Mouse (Mus musculus) small intestine, adult 2 months (tissue): ENCODE data around the gene Kcnd2. TPM values are rescaled to one million over a fixed set of nuclear protein-coding genes. Genes with fewer than 3 reads are reported as not detected.

Source experiments
- H3K27ac ChIP-seq: fragments of 200-500 bp; 2 replicates; pipeline ENCODE4 v1.5.1; 2012; ENCODE audit warnings: low read depth, low read length, control low read depth, inconsistent platforms; ENCODE audit not compliant: insufficient read depth
- H3K27me3 ChIP-seq: fragments of 200-500 bp; 2 replicates; pipeline ENCODE4 v1.6.1; 2012; ENCODE audit warnings: mild to moderate bottlenecking, moderate library complexity, low read length, inconsistent platforms; ENCODE audit not compliant: control insufficient read depth, insufficient read depth
- H3K36me3 ChIP-seq: fragments of 200-500 bp; 2 replicates; pipeline ENCODE4 v1.6.1; 2012; ENCODE audit warnings: mild to moderate bottlenecking, low read length, control low read depth, inconsistent platforms; ENCODE audit not compliant: control insufficient read depth, insufficient read depth
- H3K4me1 ChIP-seq: fragments of 200-500 bp; 2 replicates; pipeline ENCODE4 v1.6.1; 2012; ENCODE audit warnings: low read length, inconsistent platforms, mixed read lengths; ENCODE audit not compliant: control insufficient read depth, insufficient read depth, insufficient read length
- H3K4me3 ChIP-seq: fragments of 200-500 bp; 2 replicates; pipeline ENCODE4 v1.5.1; 2012; ENCODE audit warnings: low read depth, mild to moderate bottlenecking, control low read depth, inconsistent platforms, low read length, moderate library complexity
- CTCF ChIP-seq: fragments of 200-500 bp; IDR thresholded peaks from 2 replicates; pipeline ENCODE4 v1.5.1; 2012; ENCODE audit warnings: low read depth, mild to moderate bottlenecking, control low read depth, inconsistent platforms, low read length, moderate library complexity, mixed read lengths; ENCODE audit not compliant: insufficient replicate concordance, insufficient read length; ENCODE audit errors: extremely low read depth
- POLR2A ChIP-seq: fragments of 200-500 bp; IDR thresholded peaks from 2 replicates; pipeline ENCODE4 v1.6.1; 2012; ENCODE audit warnings: low read depth, mild to moderate bottlenecking, control low read depth, inconsistent platforms, low read length, moderate library complexity
- WGBS: fragments of 180-500 bp; shearing (Covaris S2); methylation state at CpG from one replicate; pipeline ENCODE4 v1.1.7; 2018; 5-methylcytosine and 5-hydroxymethylcytosine counted together
- polyA plus RNA-seq: library from polyadenylated mRNA; depleted of rRNA; stranded (reverse); fragments of >200 nt; gene quantifications from 2 replicates; pipeline ENCODE4 v1.2.3, GENCODE M21; 2012

Kcnd2 gene
- polyA plus RNA-seq, 1 experiment, result 0.06 TPM

GRCm38 (mm10) chr6:21217156-21217555 lies 1.9 kb downstream of the Kcnd2 start:
- 91% methylated on average over 10 of the region's 10 CpGs for WGBS
- TF ChIP-seq CTCF (no peak), POLR2A (no peak)
- no peak overlapping the region for H3K27ac ChIP-seq
- no peaks in the 10 kb centered on the region for H3K36me3 ChIP-seq
- H3K27me3 ChIP-seq, result peaks cover 11% of the 10 kb centered on the region
- 0 out of 2 replicates have a peak, but pooled peaks cover 3% of the 10 kb centered on the region for H3K4me1 ChIP-seq
- no peak overlapping the region for H3K4me3 ChIP-seq

- Histone ChIP-seq H3K27me3 (no peaks in the 10 kb centered on the region), H3K4me3 (no peak overlapping the region), H3K4me1 (no peaks in the 10 kb centered on the region), H3K27ac (no peak overlapping the region), H3K36me3 (no peaks in the 10 kb centered on the region)
- WGBS, result 91% methylated on average over 4 of the region's 4 CpGs
- TF ChIP-seq POLR2A, result no peak
- TF ChIP-seq CTCF, result no peak
These were observed 10.8 kb downstream of the Kcnd2 start for GRCm38 (mm10) chr6:21226124-21226523.

GRCm38 (mm10) chr6:21259031-21259430 lies 43.7 kb downstream of the Kcnd2 start:
- TF ChIP-seq POLR2A (no peak), CTCF (no peak)
- H3K4me3 ChIP-seq, result no peak overlapping the region
- H3K4me1 ChIP-seq, result no peaks in the 10 kb centered on the region
- H3K27ac ChIP-seq, result no peak overlapping the region
- H3K27me3 ChIP-seq, result no peaks in the 10 kb centered on the region
- no peaks in the 10 kb centered on the region for H3K36me3 ChIP-seq
- whole genome bisulfite sequencing, result 62% methylated on average over 5 of the region's 5 CpGs

GRCm38 (mm10) chr6:21267897-21268296 lies 52.6 kb downstream of the Kcnd2 start:
- Histone ChIP-seq H3K36me3 (no peaks in the 10 kb centered on the region), H3K27ac (no peak overlapping the region), H3K4me3 (no peak overlapping the region), H3K4me1 (no peaks in the 10 kb centered on the region), H3K27me3 (no peaks in the 10 kb centered on the region)
- TF ChIP-seq POLR2A (no peak), CTCF (no peak)
- 48% methylated on average over 2 of the region's 2 CpGs for WGBS

- Histone ChIP-seq H3K4me3 (no peak overlapping the region), H3K27ac (no peak overlapping the region), H3K36me3 (no peaks in the 10 kb centered on the region), H3K27me3 (no peaks in the 10 kb centered on the region), H3K4me1 (no peaks in the 10 kb centered on the region)
- 69% methylated on average over 6 of the region's 6 CpGs for WGBS
- TF ChIP-seq POLR2A (no peak), CTCF (no peak)
These were observed 62.1 kb downstream of the Kcnd2 start for GRCm38 (mm10) chr6:21277343-21277933.

GRCm38 (mm10) chr6:21304943-21305342 lies 89.6 kb downstream of the Kcnd2 start:
- Histone ChIP-seq H3K27me3 (no peaks in the 10 kb centered on the region), H3K36me3 (no peaks in the 10 kb centered on the region), H3K4me1 (no peaks in the 10 kb centered on the region), H3K27ac (no peak overlapping the region), H3K4me3 (no peak overlapping the region)
- WGBS, result 83% methylated on average over 4 of the region's 4 CpGs
- TF ChIP-seq CTCF (no peak), POLR2A (no peak)

- Histone ChIP-seq H3K27ac (no peak overlapping the region), H3K36me3 (no peaks in the 10 kb centered on the region), H3K4me1 (no peaks in the 10 kb centered on the region), H3K4me3 (no peak overlapping the region), H3K27me3 (no peaks in the 10 kb centered on the region)
- TF ChIP-seq POLR2A (no peak), CTCF (no peak)
- WGBS, result 93% methylated on average over 3 of the region's 3 CpGs
These were observed 94.9 kb downstream of the Kcnd2 start for GRCm38 (mm10) chr6:21310159-21310558.

- 90% methylated on average over 6 of the region's 6 CpGs for WGBS
- no peaks in the 10 kb centered on the region for H3K36me3 ChIP-seq
- no peaks in the 10 kb centered on the region for H3K27me3 ChIP-seq
- no peak overlapping the region for H3K4me3 ChIP-seq
- H3K27ac ChIP-seq, result no peak overlapping the region
- no peaks in the 10 kb centered on the region for H3K4me1 ChIP-seq
- no peak for TF ChIP-seq POLR2A
- no peak for TF ChIP-seq CTCF
These were observed 106.1 kb downstream of the Kcnd2 start for GRCm38 (mm10) chr6:21321407-21321806.
